Mouse (Mus musculus): ENCODE data around the gene Tab3. TPM values are rescaled to one million over a fixed set of nuclear protein-coding genes. Genes with fewer than 3 reads are reported as not detected.

The Tab3 gene
- total RNA-seq (2014; fragmentation: Nextera tagmentation) (16.7 and 24.5 TPM in 2 replicates), total RNA-seq (2017) (6.3 and 6.5 TPM in 2 replicates)

GRCm38 (mm10) chrX:85573532-85574181, at the start of gene Tab3:
TSS of gene Tab3 (plus strand) at chrX:85574022.
- ATAC-seq (replicated peaks; ENCODE audit: poor library complexity, severe bottlenecking) = peak; percentile 97

- no peak for ATAC-seq (replicated peaks; ENCODE audit: poor library complexity, severe bottlenecking)
These were observed 48.3 kb upstream of the Tab3 start for GRCm38 (mm10) chrX:85525545-85525944.

GRCm38 (mm10) chrX:85526263-85527019, 47.4 kb upstream of the Tab3 start:
- no peak for ATAC-seq (replicated peaks; ENCODE audit: poor library complexity, severe bottlenecking)

- no peak for ATAC-seq (replicated peaks; ENCODE audit: poor library complexity, severe bottlenecking)
These were observed 14.9 kb upstream of the Tab3 start for GRCm38 (mm10) chrX:85558931-85559330.

- ATAC-seq (replicated peaks; ENCODE audit: poor library complexity, severe bottlenecking) = no peak
These were observed 7.6 kb upstream of the Tab3 start for GRCm38 (mm10) chrX:85566256-85566655.

- peak; percentile 39 for ATAC-seq (replicated peaks; ENCODE audit: poor library complexity, severe bottlenecking)
These were observed 340 bp downstream of the Tab3 start for GRCm38 (mm10) chrX:85574182-85574541.

GRCm38 (mm10) chrX:85576310-85576709, 2.5 kb downstream of the Tab3 start:
- ATAC-seq (replicated peaks; ENCODE audit: poor library complexity, severe bottlenecking) = no peak

GRCm38 (mm10) chrX:85580768-85581167, 6.9 kb downstream of the Tab3 start:
- ATAC-seq (replicated peaks; ENCODE audit: poor library complexity, severe bottlenecking) = no peak

- no peak for ATAC-seq (replicated peaks; ENCODE audit: poor library complexity, severe bottlenecking)
These were observed 8.7 kb downstream of the Tab3 start for GRCm38 (mm10) chrX:85582517-85582916.

- no peak for ATAC-seq (replicated peaks; ENCODE audit: poor library complexity, severe bottlenecking)
These were observed 11.8 kb downstream of the Tab3 start for GRCm38 (mm10) chrX:85585575-85585974.

- no peak for ATAC-seq (replicated peaks; ENCODE audit: poor library complexity, severe bottlenecking)
These were observed 40.9 kb downstream of the Tab3 start for GRCm38 (mm10) chrX:85614701-85615100.

- 0 out of 2 replicates have a peak, but pooled peaks have one; percentile 30 for ATAC-seq (replicated peaks; ENCODE audit: poor library complexity, severe bottlenecking)
These were observed 72.5 kb downstream of the Tab3 start for GRCm38 (mm10) chrX:85646204-85646777.

- peak; percentile 67; the same call in 1 of the 2 replicates for ATAC-seq (replicated peaks; ENCODE audit: poor library complexity, severe bottlenecking)
These were observed 103.0 kb downstream of the Tab3 start for GRCm38 (mm10) chrX:85676808-85677207.

GRCm38 (mm10) chrX:85682125-85682524, 108.3 kb downstream of the Tab3 start:
- ATAC-seq (replicated peaks; ENCODE audit: poor library complexity, severe bottlenecking) = no peak

- peak; percentile 59 for ATAC-seq (replicated peaks; ENCODE audit: poor library complexity, severe bottlenecking)
These were observed 109.9 kb downstream of the Tab3 start for GRCm38 (mm10) chrX:85683723-85684122.

Other genes starting within 250 kb of the Tab3 start
- gene Gk, start 202.8 kb downstream of the Tab3 start, total RNA-seq (2014; fragmentation: Nextera tagmentation) = 13.0 and 18.7 TPM in 2 replicates
- 15.2 and 18.1 TPM in 2 replicates for gene Gk, start 202.8 kb downstream of the Tab3 start, total RNA-seq (2017)